Mouse (Mus musculus) liver, adult 2 months (tissue): ENCODE results near the gene Chn2. TPM values are rescaled to one million over a fixed set of nuclear protein-coding genes. Genes with fewer than 3 reads are reported as not detected.

Source experiments
- DNase-seq: peaks from one replicate; pipeline ENCODE4 v3.0.0-alpha.2; 2011; ENCODE audit warnings: low read depth, low spot score; ENCODE audit errors: extremely low read depth
- H3K27ac ChIP-seq: fragments of 200-500 bp; replicated peaks from 2 replicates; pipeline ENCODE4 v1.5.1; 2012; ENCODE audit warnings: low read depth, mild to moderate bottlenecking, control low read depth, inconsistent platforms, low read length; ENCODE audit not compliant: insufficient read depth
- H3K27me3 ChIP-seq: fragments of 200-500 bp; 2 replicates; pipeline ENCODE4 v1.6.1; 2012; ENCODE audit warnings: mild to moderate bottlenecking, moderate library complexity, low read length, inconsistent platforms; ENCODE audit not compliant: control insufficient read depth, insufficient read depth
- H3K36me3 ChIP-seq: fragments of 200-500 bp; 2 replicates; pipeline ENCODE4 v1.6.1; 2012; ENCODE audit warnings: low read length, inconsistent platforms; ENCODE audit not compliant: control insufficient read depth, insufficient read depth
- H3K4me1 ChIP-seq: fragments of 200-500 bp; 2 replicates; pipeline ENCODE4 v1.6.1; 2011; ENCODE audit warnings: low read length; ENCODE audit not compliant: control insufficient read depth, insufficient read depth
- H3K4me3 ChIP-seq: fragments of 200-500 bp; 2 replicates; pipeline ENCODE4 v1.5.1; 2011; ENCODE audit warnings: low read depth, mild to moderate bottlenecking, control low read depth, low read length, moderate library complexity; ENCODE audit not compliant: insufficient read depth
- H3K79me2 ChIP-seq: fragments of 200-500 bp; 2 replicates; pipeline ENCODE4 v1.6.1; 2012; ENCODE audit warnings: inconsistent platforms, mild to moderate bottlenecking, low read length, moderate library complexity; ENCODE audit not compliant: control insufficient read depth, insufficient read depth
- H3K9ac ChIP-seq: fragments of 200-500 bp; 2 replicates; pipeline ENCODE4 v1.6.1; 2012; ENCODE audit warnings: low read depth, mild to moderate bottlenecking, control low read depth, inconsistent platforms, low read length
- CTCF ChIP-seq: fragments of 200-500 bp; IDR thresholded peaks from 2 replicates; pipeline ENCODE4 v1.5.1; 2011; ENCODE audit warnings: low read depth, low read length, control low read depth
- POLR2A ChIP-seq: fragments of 200-500 bp; IDR thresholded peaks from 2 replicates; pipeline ENCODE4 v1.6.1; 2011; ENCODE audit warnings: low read length, control low read depth; ENCODE audit not compliant: insufficient read depth; ENCODE audit errors: extremely low read depth
- WGBS: fragments of 180-500 bp; shearing (Covaris S2); methylation state at CpG from one replicate; pipeline ENCODE4 v1.1.7; 2018; 5-methylcytosine and 5-hydroxymethylcytosine counted together
- polyA plus RNA-seq: library from polyadenylated mRNA; depleted of rRNA; stranded (reverse); fragments of >200 nt; gene quantifications from 2 replicates; pipeline ENCODE4 v1.2.3, GENCODE M21; 2012
- total RNA-seq: library from RNA; depleted of rRNA; stranded (reverse); fragments of >200 nt; gene quantifications from 2 replicates; pipeline ENCODE4 v1.2.3, GENCODE M21; 2014

Chn2 gene
- total and polyA plus RNA-seq, 2 experiments, result 37.3 to 46.2 TPM

DNA sequence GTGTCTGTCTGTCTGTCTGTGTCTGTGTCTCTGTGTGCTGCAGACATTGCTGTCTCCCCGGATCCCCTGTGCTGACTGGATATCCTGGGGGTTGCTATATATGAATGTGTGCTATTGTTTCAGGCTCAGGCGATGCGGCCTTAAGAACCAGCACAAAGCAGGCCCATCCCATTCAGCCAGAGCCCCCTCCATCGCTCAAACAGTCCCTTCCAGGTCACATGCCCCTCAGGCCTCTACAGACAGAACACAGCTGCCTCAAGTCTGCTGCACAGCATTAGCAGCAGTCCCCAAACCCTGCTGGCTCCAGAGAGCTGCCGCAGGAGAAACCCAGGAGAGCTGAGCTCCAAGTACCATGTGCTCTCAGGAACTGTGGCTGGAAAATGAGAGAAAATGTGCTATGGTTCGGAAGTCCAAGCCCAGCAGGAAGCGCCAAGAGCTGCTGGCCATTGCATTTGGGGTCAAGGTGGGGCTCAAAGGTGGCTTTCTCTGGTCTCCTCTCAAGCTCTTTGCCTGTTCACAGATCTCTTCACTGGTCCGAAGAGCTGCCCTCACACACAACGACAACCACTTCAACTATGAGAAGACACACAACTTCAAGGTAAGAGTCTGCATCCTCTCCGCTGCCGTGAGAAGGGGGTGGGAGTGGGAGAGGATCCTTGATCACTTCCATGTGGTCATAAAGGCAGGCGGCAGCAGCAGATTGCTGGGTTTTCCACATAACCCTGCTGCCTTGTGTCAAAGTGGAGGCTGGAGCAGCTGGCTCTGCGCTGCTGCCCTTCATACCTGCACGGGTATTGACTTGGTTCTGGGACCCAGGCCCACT is 233.4 kb downstream of the Chn2 start:
- TF ChIP-seq CTCF, result no peak
- Histone ChIP-seq H3K27ac (no peak overlapping the region), H3K4me1 (no peaks in the 10 kb centered on the region), H3K4me3 (no peak overlapping the region), H3K9ac (no peak overlapping the region), H3K27me3 (no peaks in the 10 kb centered on the region), H3K79me2 (no peaks in the 10 kb centered on the region), H3K36me3 (no peaks in the 10 kb centered on the region)
- 92% methylated on average over 14 of the region's 14 CpGs for WGBS
- DNase-seq, result no peak

DNA sequence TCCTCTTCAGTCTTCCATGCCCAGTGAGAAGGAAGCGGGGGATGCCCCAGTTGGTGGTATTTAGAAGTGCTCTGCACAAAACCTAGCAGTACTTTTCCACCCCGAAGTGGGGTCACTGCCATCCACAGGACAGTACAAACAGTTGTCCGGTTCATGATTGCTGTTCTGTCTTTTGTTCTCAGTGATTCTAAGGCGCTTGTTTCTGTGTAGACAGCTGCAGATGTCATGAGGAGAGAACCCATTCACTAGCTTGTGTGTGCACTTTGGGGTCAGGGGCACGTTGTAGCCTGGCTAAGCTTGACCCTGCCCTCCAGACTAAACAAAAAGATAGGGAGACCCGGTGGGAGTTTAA is 234.0 kb downstream of the Chn2 start:
- no peak overlapping the region for H3K4me3 ChIP-seq
- H3K79me2 ChIP-seq, result no peaks in the 10 kb centered on the region
- H3K36me3 ChIP-seq, result no peaks in the 10 kb centered on the region
- no peak overlapping the region for H3K9ac ChIP-seq
- no peak for DNase-seq
- H3K27ac ChIP-seq, result no peak overlapping the region
- H3K27me3 ChIP-seq, result no peaks in the 10 kb centered on the region
- H3K4me1 ChIP-seq, result no peaks in the 10 kb centered on the region
- TF ChIP-seq POLR2A (no peak), CTCF (no peak)
- whole genome bisulfite sequencing, result 66% methylated on average over 6 of the region's 6 CpGs

DNA sequence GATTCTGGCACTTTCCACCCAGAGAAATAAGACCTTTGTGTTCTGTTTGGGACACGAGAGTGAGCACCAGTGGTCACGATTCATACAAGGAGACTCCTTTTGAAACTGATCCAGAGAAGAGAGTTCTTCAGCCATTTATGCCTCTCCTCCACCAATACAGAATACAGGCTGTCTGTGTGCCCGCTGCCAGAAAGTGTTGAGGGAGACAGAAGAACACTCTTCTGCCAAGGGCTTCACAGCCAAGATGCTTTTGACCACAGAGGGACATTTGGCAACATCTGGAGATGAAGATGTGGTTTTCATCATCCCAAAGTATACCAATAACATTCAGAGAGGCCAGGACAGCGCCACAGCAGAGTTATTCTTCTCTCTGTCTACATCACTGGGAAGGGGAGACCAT is 237.9 kb downstream of the Chn2 start:
- no peak for DNase-seq
- Histone ChIP-seq H3K27ac (no peak overlapping the region), H3K4me3 (no peak overlapping the region), H3K27me3 (no peaks in the 10 kb centered on the region), H3K36me3 (no peaks in the 10 kb centered on the region), H3K4me1 (no peaks in the 10 kb centered on the region), H3K79me2 (no peaks in the 10 kb centered on the region), H3K9ac (no peak overlapping the region)
- TF ChIP-seq POLR2A (no peak), CTCF (no peak)
- WGBS, result 86% methylated on average over 4 of the region's 4 CpGs

DNA sequence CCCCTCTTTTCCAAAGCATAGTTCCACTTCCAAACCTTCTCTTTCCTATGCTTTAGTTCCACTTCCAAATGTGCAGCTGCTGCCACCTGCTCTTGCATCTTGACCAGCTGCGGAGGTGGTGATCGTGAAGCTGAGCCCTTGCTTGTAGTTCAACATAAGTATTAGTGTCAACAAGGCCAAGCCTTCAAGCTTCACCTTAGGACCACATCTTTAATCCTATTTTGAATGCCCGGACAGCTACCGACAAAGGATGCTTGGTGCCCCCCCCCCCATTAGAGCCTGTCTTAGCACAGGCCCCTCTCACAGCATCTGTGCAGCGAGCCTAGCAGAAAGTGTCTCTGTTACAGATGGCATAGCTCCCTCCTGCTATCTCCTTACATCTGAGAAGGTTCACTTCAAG is 238.5 kb downstream of the Chn2 start:
- Histone ChIP-seq H3K27ac (no peak overlapping the region), H3K27me3 (no peaks in the 10 kb centered on the region), H3K4me1 (no peaks in the 10 kb centered on the region), H3K36me3 (no peaks in the 10 kb centered on the region), H3K79me2 (no peaks in the 10 kb centered on the region), H3K9ac (no peak overlapping the region), H3K4me3 (no peak overlapping the region)
- no peak for DNase-seq
- WGBS, result 93% methylated on average over 5 of the region's 5 CpGs
- TF ChIP-seq POLR2A, result no peak
- no peak for TF ChIP-seq CTCF

DNA sequence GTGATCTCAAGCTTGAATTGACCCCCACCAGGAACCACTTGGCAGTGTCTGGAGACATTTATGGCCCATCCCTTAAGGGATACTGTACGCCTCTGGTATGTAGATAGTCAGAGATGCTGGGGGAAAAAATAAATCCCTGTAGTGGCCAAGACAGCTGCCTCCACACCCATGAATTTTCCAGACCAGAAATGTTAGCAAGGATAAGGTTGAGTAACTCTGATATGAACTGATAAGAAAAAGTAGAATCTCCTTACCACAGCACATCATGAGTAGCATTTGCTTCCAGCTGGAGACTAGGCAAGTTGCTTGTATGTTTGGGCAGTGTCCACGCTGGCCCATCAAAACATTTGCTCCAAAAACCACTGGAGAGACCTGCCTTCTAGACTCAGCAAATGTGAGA is 239.3 kb downstream of the Chn2 start:
- no peak for DNase-seq
- 90% methylated on average over 2 of the region's 2 CpGs for WGBS
- Histone ChIP-seq H3K27me3 (no peaks in the 10 kb centered on the region), H3K4me3 (no peak overlapping the region), H3K36me3 (no peaks in the 10 kb centered on the region), H3K4me1 (no peaks in the 10 kb centered on the region), H3K27ac (no peak overlapping the region), H3K9ac (no peak overlapping the region), H3K79me2 (no peaks in the 10 kb centered on the region)
- no peak for TF ChIP-seq CTCF
- TF ChIP-seq POLR2A, result no peak

DNA sequence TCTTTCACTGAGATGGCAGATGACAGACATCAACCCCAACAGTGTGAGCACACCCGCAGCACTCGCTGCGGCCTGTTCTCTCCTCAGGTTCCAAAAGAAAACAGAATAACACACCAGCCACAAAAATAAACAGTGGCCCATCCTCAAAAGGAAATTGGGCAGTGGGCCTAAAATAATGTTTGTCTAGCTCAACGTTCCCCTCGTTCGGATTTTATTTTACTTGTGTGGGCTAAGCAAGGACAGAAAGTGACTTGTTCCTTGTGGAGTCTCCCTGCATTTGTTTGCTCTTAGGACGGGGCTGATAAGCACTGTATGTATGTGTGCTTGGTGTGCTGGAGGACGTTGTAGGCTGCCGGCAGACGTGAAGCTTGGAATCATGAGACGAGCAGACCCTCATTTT is 240.0 kb downstream of the Chn2 start:
- no peaks in the 10 kb centered on the region for H3K79me2 ChIP-seq
- no peak for DNase-seq
- TF ChIP-seq CTCF, result no peak
- no peak for TF ChIP-seq POLR2A
- H3K27me3 ChIP-seq, result no peaks in the 10 kb centered on the region
- no peak overlapping the region for H3K4me3 ChIP-seq
- no peak overlapping the region for H3K27ac ChIP-seq
- WGBS, result 42% methylated on average over 11 of the region's 11 CpGs
- no peak overlapping the region for H3K9ac ChIP-seq
- no peaks in the 10 kb centered on the region for H3K4me1 ChIP-seq
- H3K36me3 ChIP-seq, result no peaks in the 10 kb centered on the region
